17 mouse cellular contexts compared by ENCODE assay signal in genomic region chr13:55826796-55827678, GRCm38 (mm10). TPM values are rescaled to one million over a fixed set of nuclear protein-coding genes. Genes with fewer than 3 reads are reported as not detected.
DNase-seq lines count a peak whose midpoint lies in the region; ATAC-seq and TF ChIP-seq lines count a peak whose summit lies in the region.
"Had no signal": no experiment of that assay in that cellular context is flagged by ENCODE, and none has a peak within 500 bp of the region (broad histone marks: within the 10 kb centered on the region; RNA-seq: fewer than 3 reads in every experiment).

No protein-coding gene starts in this region.

- H3K27me3 ChIP-seq in hindbrain, embryonic 10.5 days (ENCODE audit: insufficient read depth, poor library complexity, severe bottlenecking): peaks cover 98% of the 10 kb centered on the region
- H3K27me3 ChIP-seq in hindbrain, postnatal 0 days (ENCODE audit: insufficient read depth, low read length): peaks cover 71% of the 10 kb centered on the region
- H3K27me3 ChIP-seq in embryonic facial prominence, embryonic 14.5 days (replicated peaks; ENCODE audit: control insufficient read depth, insufficient read depth, low read length): peaks cover 89% of the 10 kb centered on the region
- peaks cover 89% of the 10 kb centered on the region for H3K27me3 ChIP-seq in limb, embryonic 15.5 days

- no peak overlapping the region for H3K4me3 ChIP-seq in hindbrain, embryonic 10.5 days
- no peak overlapping the region for H3K4me3 ChIP-seq in hindbrain, postnatal 0 days (ENCODE audit: low read length)
- H3K4me3 ChIP-seq in embryonic facial prominence, embryonic 14.5 days (ENCODE audit: low read depth, low read length): peak overlapping the region; percentile 56
- peak overlapping the region; percentile 58 for H3K4me3 ChIP-seq in limb, embryonic 15.5 days
- H3K4me3 ChIP-seq: neural tube, embryonic 12.5 days had no signal

- ATAC-seq in hindbrain, postnatal 0 days: no peak
- ATAC-seq in embryonic facial prominence, embryonic 14.5 days (ENCODE audit: low read depth): no peak
- ATAC-seq in limb, embryonic 15.5 days (ENCODE audit: insufficient number of reproducible peaks, low FRiP score, low TSS enrichment, low read depth): no peak

- no peaks in the 10 kb centered on the region for H3K36me3 ChIP-seq in hindbrain, embryonic 10.5 days
- H3K36me3 ChIP-seq in hindbrain, postnatal 0 days (ENCODE audit: insufficient read depth, low read length): no peaks in the 10 kb centered on the region
- H3K36me3 ChIP-seq in embryonic facial prominence, embryonic 14.5 days (ENCODE audit: control insufficient read depth, insufficient read depth, low read length): 0 out of 2 replicates have a peak, but pooled peaks cover 7% of the 10 kb centered on the region
- no peaks in the 10 kb centered on the region for H3K36me3 ChIP-seq in limb, embryonic 15.5 days
- H3K36me3 ChIP-seq: lung, embryonic 15.5 days; neural tube, embryonic 12.5 days had no signal

- 4% methylated on average over 13 of the region's 13 CpGs for WGBS in hindbrain, embryonic 10.5 days
- WGBS in hindbrain, postnatal 0 days: 4% methylated on average over 13 of the region's 13 CpGs
- 9% methylated on average over 13 of the region's 13 CpGs for WGBS in embryonic facial prominence, embryonic 14.5 days
- 17% methylated on average over 13 of the region's 13 CpGs for WGBS in limb, embryonic 15.5 days

- TF ChIP-seq CTCF in hindbrain, postnatal 0 days (IDR thresholded peaks at IDR 0.05; ENCODE audit: low read depth): no peak

- no peaks in the 10 kb centered on the region for H3K9me3 ChIP-seq in hindbrain, embryonic 10.5 days
- H3K9me3 ChIP-seq in hindbrain, postnatal 0 days (ENCODE audit: low read length): no peaks in the 10 kb centered on the region
- no peaks in the 10 kb centered on the region for H3K9me3 ChIP-seq in embryonic facial prominence, embryonic 14.5 days (ENCODE audit: control insufficient read depth, low read length)
- no peaks in the 10 kb centered on the region for H3K9me3 ChIP-seq in limb, embryonic 15.5 days
- H3K9me3 ChIP-seq: lung, embryonic 15.5 days; neural tube, embryonic 12.5 days had no signal

- H3K27ac ChIP-seq in hindbrain, embryonic 10.5 days: no peak overlapping the region
- H3K27ac ChIP-seq in hindbrain, postnatal 0 days: no peak overlapping the region
- peak overlapping the region; percentile 91 for H3K27ac ChIP-seq in embryonic facial prominence, embryonic 14.5 days (replicated peaks; ENCODE audit: low read depth, low read length)
- no peak overlapping the region for H3K27ac ChIP-seq in limb, embryonic 15.5 days
- H3K27ac ChIP-seq: lung, embryonic 15.5 days; neural tube, embryonic 12.5 days had no signal

- H3K9ac ChIP-seq in hindbrain, postnatal 0 days (replicated peaks; ENCODE audit: low read length): no peak overlapping the region
- peak overlapping the region; percentile 68 for H3K9ac ChIP-seq in embryonic facial prominence, embryonic 14.5 days (ENCODE audit: low read depth, low read length)
- no peak overlapping the region for H3K9ac ChIP-seq in limb, embryonic 15.5 days
- H3K9ac ChIP-seq: lung, embryonic 15.5 days; neural tube, embryonic 12.5 days had no signal

- peak; percentile 52 for DNase-seq in hindbrain, embryonic 10.5 days (ENCODE audit: low spot score)
- DNase-seq in hindbrain, postnatal 0 days (ENCODE audit: low spot score): no peak
- peak; percentile 39 for DNase-seq in Muller cell, postnatal 12 days (ENCODE audit: inconsistent ontology term)
- no peak for DNase-seq in embryonic facial prominence, embryonic 14.5 days (ENCODE audit: low spot score)
- no peak for DNase-seq in frontal cortex, postnatal 25 days (ENCODE audit: low spot score in 2 of 2)
- no peak for DNase-seq in thymus, postnatal 4 days
- no peak for DNase-seq in cerebellum, adult 9-10 months
- DNase-seq: cerebellum, adult 18-20 months; kidney, adult 11 months; thymus, postnatal 25 days had no signal

- peaks cover 51% of the 10 kb centered on the region for H3K4me1 ChIP-seq in hindbrain, embryonic 10.5 days (replicated peaks)
- H3K4me1 ChIP-seq in hindbrain, postnatal 0 days (ENCODE audit: insufficient read depth, low read length): no peaks in the 10 kb centered on the region
- H3K4me1 ChIP-seq in embryonic facial prominence, embryonic 14.5 days (ENCODE audit: control insufficient read depth, insufficient read depth, low read length): 0 out of 2 replicates have a peak, but pooled peaks cover 3% of the 10 kb centered on the region
- peaks cover 66% of the 10 kb centered on the region for H3K4me1 ChIP-seq in limb, embryonic 15.5 days

- H3K4me2 ChIP-seq in hindbrain, postnatal 0 days (ENCODE audit: low read depth, low read length): no peak overlapping the region
- H3K4me2 ChIP-seq in embryonic facial prominence, embryonic 14.5 days (ENCODE audit: low read depth, low read length): peak overlapping the region; percentile 54
- peak overlapping the region; percentile 44 for H3K4me2 ChIP-seq in limb, embryonic 15.5 days

RNA-seq across cellular contexts. Expression of gene Pitx1, which starts 9.0 kb away (rescaled TPM):
- polyA plus RNA-seq in hindbrain, embryonic 10.5 days (2016; fragmentation: Nextera tagmentation; extraction: Ambion mirVana): 0.47 and 0.80 TPM in 2 replicates
- total RNA-seq in hindbrain, postnatal 0 days (2014; rRNA removed): 0.63 TPM in 1 of 2 replicates, not detected in the other
- not detected in 2 replicates for polyA plus RNA-seq in hindbrain, postnatal 0 days (2015; fragmentation: Nextera tagmentation; extraction: Ambion mirVana)
- 39.7 and 44.9 TPM in 2 replicates for polyA plus RNA-seq in embryonic facial prominence, embryonic 14.5 days (2014; fragmentation: Nextera tagmentation; extraction: Ambion mirVana)
- polyA plus RNA-seq in limb, embryonic 15.5 days (2015; fragmentation: Nextera tagmentation; extraction: Ambion mirVana): 22.6 and 37.5 TPM in 2 replicates
- total RNA-seq: granulocyte monocyte progenitor cell, adult 5-6 weeks; heart, postnatal 25 days; layer of hippocampus, adult 18-20 months; left cerebral cortex, postnatal 10 days had no signal

RNA-seq across cellular contexts. Expression of gene Catsper3, which starts 42.7 kb away (rescaled TPM):
- polyA plus RNA-seq in hindbrain, embryonic 10.5 days (2016; fragmentation: Nextera tagmentation; extraction: Ambion mirVana): not detected in 2 replicates
- total RNA-seq in hindbrain, postnatal 0 days (2014; rRNA removed): not detected in 2 replicates
- 0.26 and 0.43 TPM in 2 replicates for polyA plus RNA-seq in hindbrain, postnatal 0 days (2015; fragmentation: Nextera tagmentation; extraction: Ambion mirVana)
- not detected in 2 replicates for polyA plus RNA-seq in embryonic facial prominence, embryonic 14.5 days (2014; fragmentation: Nextera tagmentation; extraction: Ambion mirVana)
- 0.22 TPM in 1 of 2 replicates, not detected in the other for polyA plus RNA-seq in limb, embryonic 15.5 days (2015; fragmentation: Nextera tagmentation; extraction: Ambion mirVana)
- total RNA-seq: granulocyte monocyte progenitor cell, adult 5-6 weeks; heart, postnatal 25 days; layer of hippocampus, adult 18-20 months; left cerebral cortex, postnatal 10 days had no signal
- polyA plus RNA-seq: lung, embryonic 15.5 days; neural tube, embryonic 12.5 days had no signal

Comparison
In these comparisons a context has a peak if more than half of its experiments do, and no peak if none do; other contexts are left out.
1. DNase-seq: peak in hindbrain, embryonic 10.5 days (single experiment) and Muller cell, postnatal 12 days (single experiment); none in hindbrain, postnatal 0 days (single experiment), embryonic facial prominence, embryonic 14.5 days (single experiment), frontal cortex, postnatal 25 days (0 of 2), thymus, postnatal 4 days (single experiment) and cerebellum, adult 9-10 months (single experiment).
2. H3K4me3 ChIP-seq: peak in embryonic facial prominence, embryonic 14.5 days (single experiment) and limb, embryonic 15.5 days (single experiment); none in hindbrain, embryonic 10.5 days (single experiment) and hindbrain, postnatal 0 days (single experiment).
3. RNA of gene Pitx1, which starts 9.0 kb away (polyA plus RNA-seq): 39.7 to 44.9 TPM in embryonic facial prominence, embryonic 14.5 days and 22.6 to 37.5 TPM in limb, embryonic 15.5 days; 0.47 to 0.80 TPM in hindbrain, embryonic 10.5 days and not detected in hindbrain, postnatal 0 days; every median in the first group is over 10 times any median in the second.